Comparison of ENCODE assay signal across 8 mouse cellular contexts in the genomic region with DNA sequence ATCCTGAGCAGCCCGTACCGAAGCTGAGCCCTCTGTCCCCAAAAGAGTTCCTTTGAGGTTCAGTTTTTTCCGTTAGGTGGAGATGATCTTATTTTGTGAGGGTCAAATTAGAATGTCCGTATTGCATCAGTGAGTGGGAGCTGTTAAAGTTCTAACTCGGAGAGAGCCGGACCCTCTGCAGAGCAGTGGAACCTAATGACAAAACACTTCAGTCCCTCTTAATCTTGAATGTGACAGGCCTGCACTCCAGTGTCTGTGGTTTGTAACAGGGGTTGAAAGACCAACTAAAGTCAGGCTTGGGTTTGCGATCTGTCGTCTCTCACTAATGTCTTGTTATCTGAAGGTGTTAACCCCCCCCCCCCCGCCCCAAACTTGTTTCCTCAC. TPM values are rescaled to one million over a fixed set of nuclear protein-coding genes. Genes with fewer than 3 reads are reported as not detected.
DNase-seq lines count a peak whose midpoint lies in the region; ATAC-seq and TF ChIP-seq lines count a peak whose summit lies in the region.

No protein-coding gene starts in this region.

- peak overlapping the region; percentile 100; the same call in 1 of the 2 replicates for H3K4me2 ChIP-seq in CH12.LX (ENCODE audit: insufficient read depth, low read depth, poor library complexity, severe bottlenecking)
- peak overlapping the region; percentile 59 for H3K4me2 ChIP-seq in forebrain, embryonic 15.5 days (replicated peaks)
- H3K4me2 ChIP-seq in liver, postnatal 0 days (ENCODE audit: low read depth, low read length) = peak overlapping the region; percentile 77

- ATAC-seq in forebrain, embryonic 15.5 days (replicated peaks) = peak; percentile 55
- peak; percentile 56 for ATAC-seq in liver, postnatal 0 days
- no peak for ATAC-seq in activated CD4-positive, CD25-positive, alpha-beta regulatory T cell, adult 4 months

- no peaks in the 10 kb centered on the region for H3K9me3 ChIP-seq in heart, embryonic 10.5 days
- H3K9me3 ChIP-seq in CH12.LX (replicated peaks; ENCODE audit: low read length) = no peaks in the 10 kb centered on the region
- H3K9me3 ChIP-seq in forebrain, embryonic 15.5 days = no peaks in the 10 kb centered on the region
- no peaks in the 10 kb centered on the region for H3K9me3 ChIP-seq in liver, postnatal 0 days (ENCODE audit: low read length)

- H3K27me3 ChIP-seq in heart, embryonic 10.5 days (ENCODE audit: insufficient read depth, poor library complexity, severe bottlenecking) = no peaks in the 10 kb centered on the region
- H3K27me3 ChIP-seq in CH12.LX (replicated peaks) = no peaks in the 10 kb centered on the region
- no peaks in the 10 kb centered on the region for H3K27me3 ChIP-seq in forebrain, embryonic 15.5 days
- H3K27me3 ChIP-seq in liver, postnatal 0 days (ENCODE audit: insufficient read depth, low read length) = no peaks in the 10 kb centered on the region

- 2% methylated on average over 9 of the region's 9 CpGs for WGBS in heart, embryonic 10.5 days
- WGBS in forebrain, embryonic 15.5 days = 8% methylated on average over 9 of the region's 9 CpGs
- WGBS in liver, postnatal 0 days (ENCODE audit: insufficient replicate concordance) = under 1% methylated on average over 9 of the region's 9 CpGs

- TF ChIP-seq POLR2A in CH12.LX (IDR thresholded peaks at IDR 0.05; ENCODE audit: low read depth, low read length) = no peak

- H3K4me1 ChIP-seq in heart, embryonic 10.5 days = peaks cover 8% of the 10 kb centered on the region
- H3K4me1 ChIP-seq in CH12.LX (ENCODE audit: control insufficient read depth in 1 of 2, insufficient read depth in 2 of 2) = peaks cover 7 to 14% of the 10 kb centered on the region in 2 experiments
- H3K4me1 ChIP-seq in forebrain, embryonic 15.5 days = peaks cover 12% of the 10 kb centered on the region
- H3K4me1 ChIP-seq in liver, postnatal 0 days (ENCODE audit: insufficient read depth) = peaks cover 12% of the 10 kb centered on the region

- H3K9ac ChIP-seq in CH12.LX (ENCODE audit: insufficient read depth, low read depth) = peak overlapping the region; percentile 89
- H3K9ac ChIP-seq in forebrain, embryonic 15.5 days (replicated peaks) = peak overlapping the region; percentile 79
- peak overlapping the region; percentile 76 for H3K9ac ChIP-seq in liver, postnatal 0 days (replicated peaks)

- no peak for TF ChIP-seq CTCF in CH12.LX (conservative IDR thresholded peaks at IDR 0.05 in 1 of 2, IDR thresholded peaks at IDR 0.05 in 1 of 2; ENCODE audit: low read depth in 2 of 2, low read length in 2 of 2)
- no peak for TF ChIP-seq CTCF in liver, postnatal 0 days (IDR thresholded peaks at IDR 0.05; ENCODE audit: low read depth)

- dilution Hi-C loops in CH12.LX (cut with MboI; ENCODE audit: extremely low pct_ligation_motif_present, extremely low pct_unique_long_range_greater_than_20kb, low sequenced_read_pairs) = no loop called here

- peak overlapping the region; percentile 88 for H3K27ac ChIP-seq in heart, embryonic 10.5 days
- H3K27ac ChIP-seq in CH12.LX (ENCODE audit: insufficient read depth, low read depth) = peak overlapping the region; percentile 23; the same call in 1 of the 2 replicates
- peak overlapping the region; percentile 71 for H3K27ac ChIP-seq in forebrain, embryonic 15.5 days (replicated peaks)
- peak overlapping the region; percentile 55 for H3K27ac ChIP-seq in liver, postnatal 0 days (ENCODE audit: low read depth)

- peaks cover 32% of the 10 kb centered on the region for H3K79me2 ChIP-seq in CH12.LX (replicated peaks; ENCODE audit: control insufficient read depth, extremely low read depth, insufficient read depth, poor library complexity, severe bottlenecking)

- no peak for TF ChIP-seq RAD21 in CH12.LX (IDR thresholded peaks at IDR 0.05; ENCODE audit: low read depth, low read length)

- TF ChIP-seq EP300 in CH12.LX (IDR thresholded peaks at IDR 0.05; ENCODE audit: low read length) = no peak
- no peak for TF ChIP-seq EP300 in liver, postnatal 0 days (IDR thresholded peaks at IDR 0.05; ENCODE audit: low read depth)

- peak overlapping the region; percentile 95 for H3K4me3 ChIP-seq in heart, embryonic 10.5 days
- peak overlapping the region; percentile 81 to 100 (median 99) for H3K4me3 ChIP-seq in CH12.LX (replicated peaks in 1 of 3; ENCODE audit: low read depth in 2 of 3, low read length in 2 of 3, poor library complexity in 1 of 3)
- peak overlapping the region; percentile 98 for H3K4me3 ChIP-seq in forebrain, embryonic 15.5 days
- peak overlapping the region; percentile 72 for H3K4me3 ChIP-seq in liver, postnatal 0 days (ENCODE audit: low read depth, low read length)

- DNase-seq in heart, embryonic 10.5 days (ENCODE audit: low spot score) = no peak
- no peak for DNase-seq in heart, adult 8-10 months (ENCODE audit: low spot score)
- no peak for DNase-seq in CH12.LX (ENCODE audit: extremely low read depth)
- DNase-seq in liver, postnatal 0 days = no peak
- no peak for DNase-seq in layer of hippocampus, adult 9-11 months
- no peak for DNase-seq in cerebellum, postnatal 36 days

- in situ Hi-C loops in CH12.LX (cut with MboI; ENCODE audit: low pct_ligation_motif_present, low pct_unique_long_range_greater_than_20kb, low sequenced_read_pairs) = no loop called here

- H3K36me3 ChIP-seq in heart, embryonic 10.5 days = peaks cover 18% of the 10 kb centered on the region
- H3K36me3 ChIP-seq in CH12.LX (replicated peaks in 1 of 2; ENCODE audit: control insufficient read depth in 1 of 2, insufficient read depth in 1 of 2, low read length in 1 of 2) = peaks cover 16 to 33% of the 10 kb centered on the region in 2 experiments
- peaks cover 20% of the 10 kb centered on the region for H3K36me3 ChIP-seq in forebrain, embryonic 15.5 days
- peaks cover 18% of the 10 kb centered on the region for H3K36me3 ChIP-seq in liver, postnatal 0 days (replicated peaks; ENCODE audit: insufficient read depth, low read length)

TF ChIP-seq in CH12.LX, 34 proteins besides CTCF, POLR2A, EP300 and RAD21:
- TF ChIP-seq ETS1 (conservative IDR thresholded peaks at IDR 0.05; ENCODE audit: low read depth, low read length) = no peak
- TF ChIP-seq CHD1 (IDR thresholded peaks at IDR 0.05; ENCODE audit: low read depth, low read length) = 0 out of 2 replicates have a peak, but pooled peaks have one; percentile 58

RNA-seq across cellular contexts. Expression of a gene that starts 0.5 kb away (rescaled TPM):
- polyA plus RNA-seq in heart, embryonic 10.5 days (2016; fragmentation: Nextera tagmentation; extraction: Ambion mirVana) = 36.6 and 44.1 TPM in 2 replicates
- total RNA-seq in heart, adult 8-10 months (2022) = 10 to 100 TPM; 28.0 to 30.8 (median 30.1) TPM
- total RNA-seq in CH12.LX (2012; rRNA removed) = 41.6 and 43.0 TPM in 2 replicates
- 60.3 and 68.8 TPM in 2 replicates for total RNA-seq in CH12.LX (2014; rRNA removed)
- 66.8 and 78.7 TPM in 2 replicates for polyA plus RNA-seq in CH12.LX (2012; ENCODE audit: insufficient read length, low read depth)
- 72.1 and 75.4 TPM in 2 replicates for polyA plus RNA-seq in forebrain, embryonic 15.5 days (2015; fragmentation: Nextera tagmentation; extraction: Ambion mirVana)
- 19.7 and 20.3 TPM in 2 replicates for polyA plus RNA-seq in liver, postnatal 0 days (2015; fragmentation: Nextera tagmentation; extraction: Ambion mirVana)
- 100 to 1,000 TPM; 108 to 112 TPM for polyA plus RNA-seq in activated CD4-positive, CD25-positive, alpha-beta regulatory T cell, adult 4 months (2017; shearing (Covaris generic))

RNA-seq across cellular contexts. Expression of a gene that starts 8.0 kb away (rescaled TPM):
- 101 and 118 TPM in 2 replicates for polyA plus RNA-seq in heart, embryonic 10.5 days (2016; fragmentation: Nextera tagmentation; extraction: Ambion mirVana)
- 10 to 100 TPM; 77.5 to 93.9 (median 90.6) TPM for total RNA-seq in heart, adult 8-10 months (2022)
- 153 and 190 TPM in 2 replicates for total RNA-seq in CH12.LX (2012; rRNA removed)
- 276 and 337 TPM in 2 replicates for total RNA-seq in CH12.LX (2014; rRNA removed)
- 258 and 279 TPM in 2 replicates for polyA plus RNA-seq in CH12.LX (2012; ENCODE audit: insufficient read length, low read depth)
- polyA plus RNA-seq in forebrain, embryonic 15.5 days (2015; fragmentation: Nextera tagmentation; extraction: Ambion mirVana) = 30.7 and 34.8 TPM in 2 replicates
- polyA plus RNA-seq in liver, postnatal 0 days (2015; fragmentation: Nextera tagmentation; extraction: Ambion mirVana) = 61.8 and 62.5 TPM in 2 replicates
- 100 to 1,000 TPM; 133 to 168 TPM for polyA plus RNA-seq in activated CD4-positive, CD25-positive, alpha-beta regulatory T cell, adult 4 months (2017; shearing (Covaris generic))

RNA-seq across cellular contexts. Expression of a gene that starts 40.1 kb away (rescaled TPM):
- 1.4 and 1.9 TPM in 2 replicates for polyA plus RNA-seq in heart, embryonic 10.5 days (2016; fragmentation: Nextera tagmentation; extraction: Ambion mirVana)
- 1 to 10 TPM; 3.6 to 5.2 (median 4.0) TPM for total RNA-seq in heart, adult 8-10 months (2022)
- total RNA-seq in CH12.LX (2012; rRNA removed) = not detected in 2 replicates
- not detected in 2 replicates for total RNA-seq in CH12.LX (2014; rRNA removed)
- polyA plus RNA-seq in CH12.LX (2012; ENCODE audit: insufficient read length, low read depth) = not detected in 2 replicates
- 5.3 and 5.4 TPM in 2 replicates for polyA plus RNA-seq in forebrain, embryonic 15.5 days (2015; fragmentation: Nextera tagmentation; extraction: Ambion mirVana)
- 2.5 and 2.7 TPM in 2 replicates for polyA plus RNA-seq in liver, postnatal 0 days (2015; fragmentation: Nextera tagmentation; extraction: Ambion mirVana)
- not detected for polyA plus RNA-seq in activated CD4-positive, CD25-positive, alpha-beta regulatory T cell, adult 4 months (2017; shearing (Covaris generic))

Comparison
In these comparisons a context has a peak if more than half of its experiments do, and no peak if none do; other contexts are left out.
1. H3K27ac ChIP-seq: peak in every context shown above with its lines; median percentile 88 in heart, embryonic 10.5 days; 71 in forebrain, embryonic 15.5 days; 55 in liver, postnatal 0 days; 23 in CH12.LX.